Mouse (Mus musculus): Measurements from ENCODE around the gene Amz2.

- TF ChIP-seq EP300 (IDR thresholded peaks at IDR 0.05) = no peak
- no peak for TF ChIP-seq CTCF (IDR thresholded peaks at IDR 0.05)
Observed at GRCm38 (mm10) chr11:109395291-109395690, 30.5 kb upstream of the Amz2 start.
